In genomic region chr19:18834971-18835370, GRCm38 (mm10) we compare ENCODE assay signal across 8 mouse cellular contexts.
A peak's percentile ranks its signal among the peaks of the same experiment; 100 is the strongest.
DNase-seq lines count a peak whose midpoint lies in the region; ATAC-seq lines count a peak whose summit lies in the region.

No protein-coding gene starts in this region.

- intact Hi-C loops in heart, postnatal 25 days (cut with DNase I): loop anchor here (1.0 kb wide), 1 partner anchor 148 kb away; no protein-coding TSS in a partner anchor
- intact Hi-C loops in heart, postnatal 14 days (cut with DNase I): loop anchor here (2.0 to 10.0 kb wide), 4 partner anchors 123 to 1368 kb away; partner anchors contain the start of gene D030056L22Rik

- ATAC-seq in megakaryocyte-erythroid progenitor cell, adult 5-6 weeks (replicated peaks; ENCODE audit: low FRiP score, low TSS enrichment, poor library complexity, severe bottlenecking): peak; percentile 71

- peak; percentile 28 for DNase-seq in heart, adult 8-10 months (ENCODE audit: low spot score)
- no peak for DNase-seq in heart, postnatal 25 days (ENCODE audit: low spot score)
- DNase-seq in adrenal gland, adult 8-10 months: peak; percentile 9
- peak; percentile 80 for DNase-seq in embryo, embryonic 10.5 days (ENCODE audit: low spot score)
- DNase-seq in heart, postnatal 14 days: peak; percentile 61 to 69
- peak; percentile 32 to 76 for DNase-seq in layer of hippocampus, postnatal 25 days (ENCODE audit: extremely low spot score in 1 of 2, low spot score in 1 of 2)
- peak; percentile 32 to 73 for DNase-seq in spleen, postnatal 4 days (ENCODE audit: low spot score in 2 of 2)
